Mouse (Mus musculus) myocyte (in vitro differentiated cells): ENCODE results near the gene Fkbp14.

Source experiments
- E2F4 ChIP-seq: IDR thresholded peaks from one replicate; pipeline ENCODE4 v1.6.1; 2011; ENCODE audit warnings: mild to moderate bottlenecking, control low read depth, moderate library complexity; ENCODE audit not compliant: insufficient read depth
- MAX ChIP-seq: IDR thresholded peaks from one replicate; pipeline ENCODE4 v1.6.1; 2011; ENCODE audit warnings: low read depth, mild to moderate bottlenecking, control low read depth
- MYOD1 ChIP-seq, 3 experiments: IDR thresholded peaks; one replicate each; pipeline ENCODE4 v1.6.1; 2011; ENCODE audit warnings: control low read depth in 2 of 3, low read depth in 2 of 3, mild to moderate bottlenecking in 2 of 3, moderate library complexity in 1 of 3; ENCODE audit not compliant: insufficient read length in 2 of 3, control insufficient read depth in 1 of 3
- POLR2A ChIP-seq: IDR thresholded peaks from one replicate; pipeline ENCODE4 v1.6.1; 2011; ENCODE audit warnings: low read depth, mild to moderate bottlenecking, control low read depth, moderate library complexity; ENCODE audit not compliant: insufficient read length
- POLR2AphosphoS2 ChIP-seq: IDR thresholded peaks from one replicate; pipeline ENCODE4 v1.6.1; 2011; ENCODE audit warnings: low read depth, control low read depth; ENCODE audit not compliant: insufficient read length
- SRF ChIP-seq: IDR thresholded peaks from one replicate; pipeline ENCODE4 v1.6.1; 2011; ENCODE audit warnings: low read depth; ENCODE audit not compliant: control insufficient read depth, insufficient read length
- TCF12 ChIP-seq: IDR thresholded peaks from one replicate; pipeline ENCODE4 v1.6.1; 2011; ENCODE audit warnings: mild to moderate bottlenecking, control low read depth; ENCODE audit not compliant: poor library complexity, insufficient read depth, severe bottlenecking
- USF1 ChIP-seq: IDR thresholded peaks from one replicate; pipeline ENCODE4 v1.6.1; 2011; ENCODE audit warnings: low read depth, mild to moderate bottlenecking, control low read depth, moderate library complexity

- TF ChIP-seq POLR2A (no peak), MAX (no peak), USF1 (no peak), POLR2AphosphoS2 (no peak), MYOD1 (IDR thresholded peaks at IDR 0.05; ENCODE audit: control insufficient read depth in 1 of 3, insufficient read length in 2 of 3, low read depth in 2 of 3) (no peak), E2F4 (no peak), TCF12 (no peak), SRF (no peak)
Measured at GRCm38 (mm10) chr6:54554341-54555110, 42.6 kb downstream of the Fkbp14 start.
